Mouse (Mus musculus) intestine, postnatal 0 days (tissue): ENCODE results near the gene Sfxn3. TPM values are rescaled to one million over a fixed set of nuclear protein-coding genes. Genes with fewer than 3 reads are reported as not detected.

Experiments
- ATAC-seq: fragments of 200-750 bp; cut with Nextera tagmentation; 2 replicates; pipeline ENCODE4 v1.8.0; 2017; ENCODE audit warnings: mild to moderate bottlenecking, moderate TSS enrichment, moderate library complexity
- H3K27ac ChIP-seq: fragments of 300-500 bp; sonication (generic); 2 replicates; pipeline ENCODE4 v1.5.1; 2014; ENCODE audit warnings: mild to moderate bottlenecking, low read depth, low read length, moderate library complexity
- H3K27me3 ChIP-seq: fragments of 300-500 bp; sonication (generic); replicated peaks from 2 replicates; pipeline ENCODE4 v1.6.1; 2014; ENCODE audit warnings: low read length, mixed read lengths; ENCODE audit not compliant: control insufficient read depth, insufficient read depth
- H3K36me3 ChIP-seq: fragments of 300-500 bp; sonication (generic); 2 replicates; pipeline ENCODE4 v1.6.1; 2014; ENCODE audit warnings: mild to moderate bottlenecking, moderate library complexity; ENCODE audit not compliant: control insufficient read depth, insufficient read depth
- H3K4me1 ChIP-seq: fragments of 300-500 bp; sonication (generic); replicated peaks from 2 replicates; pipeline ENCODE4 v1.6.1; 2014; ENCODE audit warnings: antibody characterized with exemption, low read length, mixed read lengths; ENCODE audit not compliant: control insufficient read depth, insufficient read depth
- H3K4me2 ChIP-seq: fragments of 300-500 bp; sonication (generic); replicated peaks from 2 replicates; pipeline ENCODE4 v1.6.1; 2014; ENCODE audit warnings: low read depth, mild to moderate bottlenecking, moderate library complexity
- H3K4me3 ChIP-seq: fragments of 300-500 bp; sonication (generic); 2 replicates; pipeline ENCODE4 v1.5.1; 2014; ENCODE audit warnings: low read depth, low read length
- H3K9ac ChIP-seq: fragments of 300-500 bp; sonication (generic); 2 replicates; pipeline ENCODE4 v1.6.1; 2014; ENCODE audit warnings: mild to moderate bottlenecking, low read depth, low read length
- H3K9me3 ChIP-seq: fragments of 300-500 bp; sonication (generic); 2 replicates; pipeline ENCODE4 v1.6.1; 2016; ENCODE audit warnings: mixed run types; ENCODE audit not compliant: control insufficient read depth
- CTCF ChIP-seq: sonication (generic); IDR thresholded peaks from 2 replicates; pipeline ENCODE4 v1.5.1; 2016; ENCODE audit warnings: low read depth, mild to moderate bottlenecking, control low read depth, antibody characterized with exemption, moderate library complexity
- WGBS: fragments of 180-500 bp; shearing (Covaris S2); extraction: QIAGEN DNeasy Blood & Tissue Kit; methylation state at CpG from one replicate; pipeline ENCODE4 v1.1.7; 2014; 5-methylcytosine and 5-hydroxymethylcytosine counted together
- polyA plus RNA-seq: library from polyadenylated mRNA; unstranded; fragments of >200 nt; fragmentation: Nextera tagmentation; extraction: Ambion mirVana; gene quantifications from 2 replicates; pipeline ENCODE4 v1.2.1, GENCODE M21; 2015

Gene Sfxn3
- 15.1 and 17.5 TPM in 2 replicates for polyA plus RNA-seq

DNA sequence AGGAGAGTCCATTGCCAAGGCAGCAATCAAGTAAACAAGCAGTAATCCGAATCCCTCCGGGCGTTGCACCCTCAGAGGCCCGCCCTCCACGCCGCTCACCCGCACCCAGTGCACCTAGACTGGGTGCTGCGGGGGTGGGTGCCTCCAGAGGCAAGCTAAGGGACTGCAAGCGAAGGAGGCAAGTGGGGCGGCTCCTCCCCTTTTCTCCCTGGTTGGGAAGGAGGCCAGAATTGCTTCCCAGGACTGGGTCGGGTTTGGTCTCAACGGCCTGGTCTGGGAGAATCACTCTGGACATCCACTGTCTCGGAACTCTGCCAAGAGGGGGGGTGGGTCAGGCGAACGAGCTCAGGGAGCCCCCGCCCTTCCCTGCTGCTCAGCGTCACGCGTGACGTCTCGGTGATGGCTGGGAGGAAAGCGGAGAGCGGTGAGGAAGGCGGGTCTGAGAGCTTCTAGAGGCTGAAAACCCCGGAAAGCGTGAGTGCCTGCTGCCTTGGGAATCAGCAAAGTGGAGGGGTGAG lies at the start of gene Sfxn3:
Gene Sfxn3 (plus strand): TSS at position 87 of the 518 bp plus-strand sequence.
- H3K9ac ChIP-seq = peak within 1 kb of the TSS; percentile 51; the same call in 1 of the 2 replicates
- peak within 1 kb of the TSS; percentile 37 for H3K4me3 ChIP-seq
- peaks cover 8% of the 10 kb centered on the region; the same call in 1 of the 2 replicates for H3K36me3 ChIP-seq
- H3K27me3 ChIP-seq = peaks cover 5% of the 10 kb centered on the region
- 0% methylated on average over 26 of the region's 26 CpGs for WGBS
- peak within 1 kb of the TSS; percentile 78 for H3K4me2 ChIP-seq
- H3K4me1 ChIP-seq = 0 out of 2 replicates have a peak, but pooled peaks cover 3% of the 10 kb centered on the region
- peak; percentile 88 for TF ChIP-seq CTCF
- H3K27ac ChIP-seq = peak within 1 kb of the TSS; percentile 88
- peak; percentile 81 for ATAC-seq
- no peaks in the 10 kb centered on the region for H3K9me3 ChIP-seq

- TF ChIP-seq CTCF = no peak
- H3K4me3 ChIP-seq = no peak overlapping the region
Measured at GRCm38 (mm10) chr19:44997786-44998185, 49.5 kb upstream of the Sfxn3 start.

GRCm38 (mm10) chr19:44999647-45000046 lies 47.7 kb upstream of the Sfxn3 start:
- H3K4me1 ChIP-seq = no peaks in the 10 kb centered on the region
- H3K27me3 ChIP-seq = no peaks in the 10 kb centered on the region
- no peak overlapping the region for H3K27ac ChIP-seq
- no peak overlapping the region for H3K4me3 ChIP-seq
- H3K9ac ChIP-seq = no peak overlapping the region
- H3K9me3 ChIP-seq = no peaks in the 10 kb centered on the region
- H3K4me2 ChIP-seq = no peak overlapping the region
- no peak for ATAC-seq
- WGBS = 88% methylated on average over 8 of the region's 8 CpGs
- TF ChIP-seq CTCF = no peak
- peaks cover 74% of the 10 kb centered on the region for H3K36me3 ChIP-seq

More at GRCm38 (mm10) chr19:44997786-44998185, 49.5 kb upstream of the Sfxn3 start:
- Histone ChIP-seq H3K9me3 (no peaks in the 10 kb centered on the region), H3K27ac (no peak overlapping the region), H3K4me1 (no peaks in the 10 kb centered on the region), H3K36me3 (peaks cover 66% of the 10 kb centered on the region), H3K27me3 (no peaks in the 10 kb centered on the region), H3K9ac (no peak overlapping the region), H3K4me2 (no peak overlapping the region)
- 79% methylated on average over 11 of the region's 11 CpGs for WGBS
- ATAC-seq = no peak

GRCm38 (mm10) chr19:45002301-45002700 lies 45.0 kb upstream of the Sfxn3 start:
- Histone ChIP-seq H3K27ac (no peak overlapping the region), H3K9ac (no peak overlapping the region), H3K4me2 (no peak overlapping the region), H3K27me3 (no peaks in the 10 kb centered on the region), H3K36me3 (peaks cover 68% of the 10 kb centered on the region), H3K9me3 (no peaks in the 10 kb centered on the region), H3K4me3 (no peak overlapping the region), H3K4me1 (no peaks in the 10 kb centered on the region; the same call in 1 of the 2 replicates)
- ATAC-seq = no peak
- WGBS = 60% methylated on average over 3 of the region's 3 CpGs
- peak; percentile 53 for TF ChIP-seq CTCF

GRCm38 (mm10) chr19:45003740-45004516 lies 43.4 kb upstream of the Sfxn3 start:
- Histone ChIP-seq H3K9me3 (no peaks in the 10 kb centered on the region), H3K36me3 (peaks cover 60% of the 10 kb centered on the region), H3K27ac (0 out of 2 replicates have a peak overlapping the region, but pooled peaks have one; percentile 5), H3K4me2 (no peak overlapping the region), H3K4me1 (no peaks in the 10 kb centered on the region; the same call in 1 of the 2 replicates), H3K9ac (no peak overlapping the region), H3K4me3 (no peak overlapping the region), H3K27me3 (no peaks in the 10 kb centered on the region)
- ATAC-seq = no peak
- 76% methylated on average over 7 of the region's 7 CpGs for WGBS
- TF ChIP-seq CTCF = no peak

GRCm38 (mm10) chr19:45005444-45005843 lies 41.9 kb upstream of the Sfxn3 start, which contains the start of gene Twnk:
Gene Twnk, plus strand, starts transcription at chr19:45005663.
- Histone ChIP-seq H3K4me3 (peak within 1 kb of the TSS; percentile 86), H3K27me3 (no peaks in the 10 kb centered on the region), H3K27ac (peak within 1 kb of the TSS; percentile 54), H3K9ac (peak within 1 kb of the TSS; percentile 74), H3K36me3 (peaks cover 54% of the 10 kb centered on the region), H3K4me2 (peak within 1 kb of the TSS; percentile 93), H3K9me3 (no peaks in the 10 kb centered on the region), H3K4me1 (no peaks in the 10 kb centered on the region; the same call in 1 of the 2 replicates)
- WGBS = 8% methylated on average over 16 of the region's 16 CpGs
- ATAC-seq = no peak
- TF ChIP-seq CTCF = no peak
